Mouse (Mus musculus) MEL-GATA-1-ER (cell line): ENCODE data around the gene Ecm1.
"Not testable (repeated sequence)": the region's sequence is repeated elsewhere in the genome, so short reads cannot be mapped to it uniquely, and the experiment has no call there.

ENCODE experiments used
- DNase-seq: peaks from one replicate; pipeline ENCODE4 v3.0.0-alpha.2; 2012; ENCODE audit warnings: low read depth; ENCODE audit errors: extremely low read depth

Gene Ecm1

GRCm38 (mm10) chr3:95690552-95690951 is 48.8 kb downstream of the Ecm1 start:
- not testable (repeated sequence) for DNase-seq

GRCm38 (mm10) chr3:95689940-95690339 is 49.4 kb downstream of the Ecm1 start:
- no peak for DNase-seq

GRCm38 (mm10) chr3:95689171-95689915 is 50.0 kb downstream of the Ecm1 start:
- no peak for DNase-seq

GRCm38 (mm10) chr3:95687524-95688421 is 51.6 kb downstream of the Ecm1 start, which contains the start of gene Adamtsl4:
Adamtsl4 (minus strand) TSS chr3:95687917.
- no peak for DNase-seq

GRCm38 (mm10) chr3:95687168-95687523 is 52.2 kb downstream of the Ecm1 start:
- DNase-seq: no peak

GRCm38 (mm10) chr3:95686492-95687167 is 52.7 kb downstream of the Ecm1 start:
- DNase-seq: no peak

- no peak for DNase-seq
Measured at GRCm38 (mm10) chr3:95685701-95686100, 53.7 kb downstream of the Ecm1 start.

- DNase-seq: no peak
Measured at GRCm38 (mm10) chr3:95685301-95685700, 54.1 kb downstream of the Ecm1 start.

- no peak for DNase-seq
Measured at GRCm38 (mm10) chr3:95684846-95685245, 54.5 kb downstream of the Ecm1 start.
